Mouse (Mus musculus): Measurements from ENCODE around the gene Sppl3.
"Not testable (repeated sequence)": the region's sequence is repeated elsewhere in the genome, so short reads cannot be mapped to it uniquely, and the experiment has no call there.

Sppl3 gene

GRCm38 (mm10) chr5:115073306-115073705 lies 62.4 kb downstream of the Sppl3 start:
- not testable (repeated sequence) for DNase-seq (ENCODE audit: low read depth, low spot score)

GRCm38 (mm10) chr5:115074749-115075148 lies 63.8 kb downstream of the Sppl3 start:
- DNase-seq (ENCODE audit: low read depth, low spot score) = no peak

GRCm38 (mm10) chr5:115076144-115076901 lies 65.4 kb downstream of the Sppl3 start:
- DNase-seq (ENCODE audit: low read depth, low spot score) = no peak

GRCm38 (mm10) chr5:115081636-115082035 lies 70.7 kb downstream of the Sppl3 start:
- DNase-seq (ENCODE audit: low read depth, low spot score) = no peak

- DNase-seq (ENCODE audit: low read depth, low spot score) = no peak
Measured at GRCm38 (mm10) chr5:115083492-115083891, 72.6 kb downstream of the Sppl3 start.

- DNase-seq (ENCODE audit: low read depth, low spot score) = peak; percentile 32
Measured at GRCm38 (mm10) chr5:115085675-115086074, 74.7 kb downstream of the Sppl3 start.

DNA sequence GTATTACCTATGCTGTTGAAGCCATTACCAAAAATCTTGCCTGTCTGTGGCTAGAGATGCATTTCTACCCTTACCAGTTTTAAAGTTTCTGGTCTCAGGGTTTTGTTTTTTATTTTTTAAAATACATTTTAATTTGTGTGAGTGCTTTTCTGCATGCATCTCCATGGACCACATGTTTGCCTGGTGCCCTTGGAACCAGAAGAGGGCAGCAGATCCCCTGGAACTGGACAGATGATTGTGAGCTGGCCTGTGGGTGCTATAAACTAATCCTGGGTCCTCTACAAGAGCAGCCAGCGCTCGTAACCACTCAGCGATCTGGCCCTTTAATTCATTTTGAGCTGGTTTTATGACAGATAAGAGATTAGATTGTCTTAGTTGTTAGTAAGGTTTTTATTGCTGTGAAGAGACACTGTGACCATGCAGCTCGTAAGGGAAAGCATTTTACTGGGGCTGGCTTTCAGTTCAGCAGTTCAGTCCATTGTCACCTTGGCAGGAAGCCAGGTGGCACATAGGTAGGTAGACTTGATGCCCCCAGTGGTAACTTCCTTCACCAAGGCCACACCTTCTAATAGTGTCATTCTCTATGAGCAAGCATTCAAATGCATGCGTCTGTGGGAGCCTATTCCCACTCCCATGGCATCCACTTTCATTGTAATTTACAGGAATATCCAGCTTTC lies 78.8 kb downstream of the Sppl3 start:
- no peak for DNase-seq (ENCODE audit: low read depth, low spot score)

GRCm38 (mm10) chr5:115091015-115091414 lies 80.1 kb downstream of the Sppl3 start:
- DNase-seq (ENCODE audit: low read depth, low spot score) = no peak

GRCm38 (mm10) chr5:115091776-115092175 lies 80.8 kb downstream of the Sppl3 start:
- no peak for DNase-seq (ENCODE audit: low read depth, low spot score)

DNA sequence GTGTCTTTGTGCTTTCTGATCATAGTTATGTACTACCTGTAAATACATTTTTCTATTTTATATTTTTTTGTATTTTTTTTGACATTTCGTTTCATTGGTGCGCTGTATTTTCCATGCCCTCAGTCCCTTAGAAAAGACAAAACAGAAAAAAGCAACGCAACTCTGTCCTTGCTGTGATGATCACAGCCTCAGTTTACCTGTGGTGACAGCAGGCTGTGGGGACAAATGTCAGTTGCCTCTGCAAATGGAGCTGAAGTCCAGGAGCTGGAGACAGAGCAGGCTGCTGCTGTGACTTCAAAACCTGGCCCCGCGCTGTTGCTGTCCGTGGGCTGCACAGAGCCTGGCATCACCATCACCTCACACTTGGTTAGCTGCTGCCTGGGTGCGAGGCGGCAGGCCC lies 87.3 kb downstream of the Sppl3 start, which contains the start of gene Gm10401:
Gene Gm10401, minus strand, starts transcription at position 101 of the 400 bp plus-strand sequence.
- no peak for DNase-seq (ENCODE audit: low read depth, low spot score)

GRCm38 (mm10) chr5:115099530-115099929 lies 88.6 kb downstream of the Sppl3 start:
- no peak for DNase-seq (ENCODE audit: low read depth, low spot score)

DNA sequence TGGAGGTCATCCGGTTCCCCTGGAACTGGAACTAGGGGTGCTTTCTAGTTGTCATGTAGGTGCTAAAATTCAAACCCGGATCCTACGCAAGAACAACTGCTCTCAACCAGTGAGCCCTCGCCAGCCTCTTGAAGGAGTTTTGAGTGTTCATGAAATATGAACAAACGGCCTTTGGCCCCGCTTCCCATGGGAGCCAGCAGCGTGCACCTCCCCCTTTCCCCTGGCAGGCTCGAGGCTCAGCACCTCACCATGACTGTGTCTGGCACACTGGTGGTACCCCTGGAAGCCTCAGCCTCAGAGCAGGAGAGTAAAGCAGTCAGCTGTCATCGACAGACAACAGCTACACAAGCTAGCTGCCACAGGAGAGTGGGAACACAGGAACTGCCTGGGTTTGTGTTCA lies 89.1 kb downstream of the Sppl3 start:
- no peak for DNase-seq (ENCODE audit: low read depth, low spot score)

- DNase-seq (ENCODE audit: low read depth, low spot score) = no peak
Measured at GRCm38 (mm10) chr5:115100473-115100872, 89.5 kb downstream of the Sppl3 start.

DNA sequence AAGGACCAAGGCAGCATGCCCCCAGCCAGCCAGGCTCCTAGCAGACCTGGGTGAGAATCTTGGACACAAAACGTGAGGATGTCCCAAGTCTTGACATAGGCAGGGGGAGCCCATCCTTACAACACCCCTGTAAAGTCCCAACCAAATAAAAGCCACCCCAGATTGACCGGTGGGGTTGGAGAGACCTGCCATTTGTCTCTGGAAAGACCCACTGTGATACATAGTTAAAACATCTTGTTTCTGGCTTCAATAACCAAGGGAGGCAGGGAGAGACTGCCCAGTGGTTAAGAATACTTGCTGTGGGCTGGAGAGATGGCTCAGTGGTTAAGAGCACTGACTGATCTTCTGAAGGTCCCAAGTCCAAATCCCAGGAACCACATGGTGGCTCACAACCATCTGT lies 91.3 kb downstream of the Sppl3 start:
- DNase-seq (ENCODE audit: low read depth, low spot score) = no peak

GRCm38 (mm10) chr5:115103253-115103652 lies 92.3 kb downstream of the Sppl3 start:
- DNase-seq (ENCODE audit: low read depth, low spot score) = not testable (repeated sequence)

DNA sequence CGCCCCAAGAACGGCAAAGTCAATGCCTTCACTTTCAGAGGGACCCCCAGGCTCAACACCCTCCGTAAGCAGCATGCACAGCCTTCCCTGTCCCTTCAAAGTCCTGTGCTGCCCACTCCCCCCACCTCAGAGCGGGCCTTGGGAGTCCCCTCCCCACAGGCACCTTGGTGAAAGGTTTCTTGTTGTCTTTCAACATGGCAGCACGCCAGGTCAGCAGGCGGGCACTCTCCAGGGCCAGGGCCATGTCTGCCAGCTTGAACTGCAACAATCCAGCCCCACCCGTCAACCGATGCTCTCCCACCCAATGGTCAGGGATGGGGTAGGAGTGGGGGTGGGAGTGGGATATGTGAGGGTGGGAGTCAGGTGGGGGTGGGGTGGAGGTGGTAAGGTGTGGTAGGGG lies 100.2 kb downstream of the Sppl3 start:
- DNase-seq (ENCODE audit: low read depth, low spot score) = no peak

- no peak for DNase-seq (ENCODE audit: low read depth, low spot score)
Measured at GRCm38 (mm10) chr5:115113244-115113643, 102.3 kb downstream of the Sppl3 start.

DNA sequence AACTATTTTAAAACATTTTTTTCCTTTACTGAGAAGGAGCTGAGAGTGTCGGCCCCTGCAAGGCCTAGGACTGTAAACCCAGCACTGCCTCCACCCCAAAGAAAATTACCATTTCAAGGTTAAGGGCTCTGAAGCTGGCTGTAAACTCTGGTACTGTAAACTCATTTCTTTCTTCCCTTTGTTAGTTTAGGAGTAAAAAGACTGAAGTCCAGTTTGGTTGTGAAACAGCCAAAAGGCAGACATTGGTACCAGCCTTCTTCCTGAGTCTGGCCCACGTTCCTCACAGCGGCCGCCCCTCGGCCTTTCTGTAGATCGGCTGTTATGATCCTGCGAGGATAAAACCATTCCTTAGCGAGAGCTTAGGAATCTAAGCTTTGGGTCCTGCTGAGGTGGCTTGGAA lies 103.6 kb downstream of the Sppl3 start:
- DNase-seq (ENCODE audit: low read depth, low spot score) = no peak

DNA sequence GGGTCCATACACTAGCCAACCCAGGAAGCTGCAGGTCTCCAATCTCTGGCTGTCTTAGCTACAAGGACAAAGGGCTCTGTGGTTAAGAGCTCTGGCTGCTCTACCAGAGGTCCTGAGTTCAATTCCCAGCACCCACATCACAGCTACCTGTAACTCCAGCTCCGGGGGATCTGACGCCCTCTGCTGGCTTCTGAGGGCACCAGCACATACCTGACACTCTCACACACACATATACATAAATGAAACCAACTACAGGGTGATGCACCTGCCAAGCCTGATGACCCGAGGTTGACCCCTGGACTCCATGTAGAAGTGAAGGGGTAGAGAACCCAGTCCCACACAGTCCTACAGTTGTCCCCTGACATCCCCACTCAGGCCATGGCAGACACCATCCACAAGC lies 105.5 kb downstream of the Sppl3 start:
- DNase-seq (ENCODE audit: low read depth, low spot score) = no peak

- no peak for DNase-seq (ENCODE audit: low read depth, low spot score)
Measured at GRCm38 (mm10) chr5:115117467-115117866, 106.5 kb downstream of the Sppl3 start.

- no peak for DNase-seq (ENCODE audit: low read depth, low spot score)
Measured at GRCm38 (mm10) chr5:115118961-115119570, 108.1 kb downstream of the Sppl3 start, which contains the start of gene Acads. TSS of gene Acads (minus strand) at chr5:115119346.

DNA sequence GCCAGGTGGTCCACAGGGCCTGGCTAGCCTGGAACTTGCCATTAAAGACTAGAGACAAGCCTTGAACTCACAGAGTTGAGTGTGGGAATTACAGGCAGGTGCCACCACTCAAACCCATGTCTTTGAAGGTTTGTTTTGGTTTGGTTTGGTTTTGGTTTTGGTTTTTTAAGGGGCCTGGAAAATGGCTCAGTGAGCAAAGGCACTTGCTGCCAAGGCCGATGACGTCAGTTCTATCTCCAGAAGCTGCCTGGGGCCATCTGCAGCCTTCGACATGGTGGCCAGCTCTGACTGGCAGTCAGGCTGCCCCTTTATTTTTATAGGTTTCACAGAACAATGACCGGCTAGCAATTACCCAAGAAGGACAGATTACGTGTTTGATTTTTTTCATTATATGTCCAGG lies 110.0 kb downstream of the Sppl3 start:
- DNase-seq (ENCODE audit: low read depth, low spot score) = no peak

- no peak for DNase-seq (ENCODE audit: low read depth, low spot score)
Measured at GRCm38 (mm10) chr5:115124690-115125089, 113.8 kb downstream of the Sppl3 start.

Measured in brain, embryonic 18.5 days (tissue).